Mouse (Mus musculus): ENCODE results near the gene Gm21987.

Gene Gm21987

DNA sequence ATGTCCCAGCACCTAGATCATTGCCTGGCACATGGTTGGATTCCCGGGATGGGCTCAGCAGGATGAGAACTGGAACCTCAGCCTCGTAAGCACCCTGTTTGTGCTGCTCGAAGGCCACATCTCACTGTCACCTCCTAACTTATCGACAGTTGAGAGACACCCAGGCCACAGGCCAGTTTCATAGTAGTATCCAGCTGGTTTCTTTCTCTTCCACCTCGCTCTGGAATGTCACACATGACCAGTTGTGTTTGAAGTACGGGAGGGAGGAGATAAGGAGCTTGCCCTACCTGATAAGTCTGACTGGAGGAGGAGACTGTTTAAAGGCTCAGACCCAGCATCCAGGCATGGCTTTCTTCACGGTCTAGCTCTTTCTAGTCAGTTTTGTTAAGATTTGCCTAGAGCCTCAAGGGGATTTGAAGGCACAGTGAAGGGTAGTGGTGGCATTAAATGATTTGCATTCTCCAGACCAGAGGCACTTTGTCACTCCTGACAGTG, 3.6 kb downstream of the Gm21987 start:
- peak; percentile 56 for DNase-seq

DNA sequence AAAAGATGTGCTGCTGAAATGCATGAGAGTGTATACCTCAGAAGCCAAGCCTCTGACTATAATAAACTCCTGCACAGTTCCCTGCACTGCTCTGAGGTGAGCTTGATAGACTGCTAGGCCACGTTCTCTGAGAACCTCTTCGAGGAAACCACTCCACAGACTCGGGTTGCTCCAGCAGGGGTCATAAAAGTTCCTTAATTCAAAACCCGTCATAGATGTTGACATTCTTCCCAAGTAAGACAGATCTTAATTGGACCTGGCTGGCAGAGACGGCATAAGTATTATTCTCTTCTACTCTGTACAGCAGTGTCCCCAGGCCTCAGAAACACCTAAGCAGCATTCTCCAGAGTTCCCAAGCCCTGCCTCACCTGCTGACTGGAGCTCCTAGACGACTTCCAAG, 4.1 kb downstream of the Gm21987 start:
- no peak for DNase-seq

DNA sequence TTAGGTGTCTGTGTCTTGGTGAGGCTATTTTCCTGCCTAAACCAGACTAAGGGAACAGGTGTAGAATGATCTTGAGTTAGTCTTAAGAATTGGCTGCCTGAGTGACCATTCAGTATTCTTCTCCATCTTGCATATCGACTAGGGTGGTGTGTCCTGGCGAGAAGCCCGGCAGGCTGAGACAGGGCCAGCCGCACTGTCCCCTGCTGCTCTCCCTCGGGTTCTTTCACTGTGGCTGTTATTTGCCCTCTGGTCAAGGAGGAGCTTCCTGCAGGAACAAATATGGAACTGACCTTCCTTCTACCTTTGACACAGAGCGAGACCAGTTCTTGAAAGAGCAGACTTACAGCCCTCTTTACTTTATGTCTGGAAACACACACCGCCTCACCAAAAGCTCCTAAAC, 5.2 kb downstream of the Gm21987 start:
- DNase-seq, result no peak

DNA sequence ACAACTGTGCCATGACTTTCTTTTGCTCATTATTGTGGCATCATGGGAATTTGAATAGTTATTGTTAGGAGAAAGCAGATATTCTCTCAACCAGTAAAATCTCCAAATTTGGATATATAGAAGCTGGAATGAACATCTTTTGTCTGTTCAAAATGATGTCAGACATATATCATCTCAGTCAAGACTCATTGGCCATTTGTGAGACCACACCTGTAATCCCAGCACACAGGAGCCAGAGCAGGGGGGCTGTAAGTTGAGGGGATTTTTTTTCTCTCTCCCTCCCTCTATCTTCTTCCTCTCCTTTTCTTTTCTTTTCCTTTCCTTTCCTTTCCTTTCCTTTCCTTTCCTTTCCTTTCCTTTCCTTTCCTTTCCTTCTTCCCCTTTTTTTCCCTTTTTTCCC, 6.0 kb downstream of the Gm21987 start:
- DNase-seq, result no peak

DNA sequence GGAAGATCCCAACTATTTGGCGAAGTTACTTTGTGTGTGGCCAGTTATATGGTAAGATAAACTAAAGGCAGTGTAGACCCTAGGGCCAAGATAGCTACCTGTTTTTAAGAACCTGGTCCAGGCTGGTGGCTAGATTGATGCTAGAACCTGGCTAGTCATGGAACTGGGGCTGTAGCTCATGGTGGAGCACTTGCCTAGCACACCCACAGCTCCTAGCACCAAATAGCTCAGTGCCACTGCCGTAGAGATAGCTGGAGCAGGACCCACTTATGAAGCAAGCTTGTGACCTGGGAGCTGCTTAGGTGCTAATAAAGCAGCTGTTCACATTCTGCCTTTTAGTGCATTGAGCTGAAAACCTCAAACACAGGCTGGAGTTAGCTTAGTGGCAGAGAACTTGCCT, 6.8 kb downstream of the Gm21987 start:
- DNase-seq, result no peak

DNA sequence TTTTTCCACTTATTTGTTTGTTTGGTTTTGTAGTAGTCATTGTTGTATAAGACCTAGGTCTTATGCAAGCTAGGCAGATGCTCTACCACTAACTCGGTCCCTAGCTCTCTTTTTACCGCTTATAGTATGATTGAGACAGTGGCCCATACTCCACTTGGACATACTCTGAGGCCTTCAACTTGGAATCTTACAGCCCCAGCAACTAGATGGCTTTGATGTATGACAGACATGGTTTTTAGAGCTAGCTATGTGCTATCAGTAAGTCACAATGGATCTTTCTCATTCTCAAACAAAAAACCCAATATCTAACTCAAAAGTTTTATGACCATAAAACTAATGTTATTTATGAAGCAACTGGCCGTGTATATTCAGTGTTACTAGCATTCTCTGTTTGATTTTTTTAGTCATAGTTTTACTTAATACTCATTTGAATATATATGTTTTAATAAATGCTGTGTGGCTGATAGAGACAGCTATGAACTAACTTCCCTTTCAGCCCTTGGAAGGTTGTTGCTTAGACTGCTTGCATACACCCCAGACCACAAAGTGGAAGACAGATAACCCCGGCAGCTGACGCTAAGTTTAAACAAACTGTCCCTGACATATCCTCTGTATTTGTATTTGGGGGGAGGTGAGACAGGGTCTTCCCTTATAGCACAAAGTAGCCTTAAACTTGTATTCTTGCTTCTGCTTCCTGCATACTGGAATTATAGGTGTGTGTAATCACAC, 7.5 kb downstream of the Gm21987 start:
- DNase-seq, result no peak

DNA sequence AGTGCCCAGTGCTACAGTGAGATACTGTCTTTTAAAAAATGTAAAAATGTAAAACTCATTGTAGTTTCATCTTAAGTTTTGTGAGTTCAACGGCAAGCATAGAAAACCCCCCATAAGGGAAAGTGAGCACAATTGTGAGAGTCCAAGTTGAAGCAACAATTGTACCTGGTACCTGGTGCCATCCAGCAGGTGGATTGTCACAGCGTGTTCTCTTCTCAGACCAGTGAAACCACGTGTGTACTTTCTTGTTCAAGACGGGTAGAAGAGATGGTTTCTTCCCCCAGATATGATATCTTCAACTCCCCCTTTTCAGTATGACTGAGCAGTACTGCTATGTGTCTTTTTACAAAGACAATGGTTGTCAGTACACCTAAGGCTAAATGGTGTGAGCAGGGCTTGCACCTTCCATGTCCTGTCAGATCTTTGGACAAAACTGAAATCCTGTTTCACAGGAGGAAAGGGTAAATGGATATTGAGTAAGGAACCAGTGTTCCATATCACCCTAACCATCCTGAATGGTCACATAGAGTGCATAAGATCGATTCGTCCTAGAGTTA, 11.5 kb downstream of the Gm21987 start:
- no peak for DNase-seq

DNA sequence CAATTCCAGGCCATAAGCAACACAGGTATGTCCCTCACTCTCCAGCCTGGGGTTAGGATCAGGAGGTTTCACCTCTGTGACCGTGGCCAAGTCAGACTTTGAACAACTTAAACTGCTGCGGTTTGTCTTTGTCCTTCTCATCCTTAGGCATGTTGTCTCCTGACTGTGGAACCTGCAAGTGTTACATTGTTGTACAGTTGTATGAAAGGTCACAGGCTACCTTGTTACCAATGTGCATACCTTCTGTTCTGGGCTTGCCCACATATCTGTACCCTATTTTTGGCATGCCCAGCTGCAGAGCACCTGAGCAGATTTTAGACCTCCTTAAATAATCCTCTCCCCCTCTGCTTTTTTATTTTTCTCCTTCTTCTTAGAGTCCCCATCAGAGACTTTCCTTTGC, 12.4 kb downstream of the Gm21987 start:
- no peak for DNase-seq

DNA sequence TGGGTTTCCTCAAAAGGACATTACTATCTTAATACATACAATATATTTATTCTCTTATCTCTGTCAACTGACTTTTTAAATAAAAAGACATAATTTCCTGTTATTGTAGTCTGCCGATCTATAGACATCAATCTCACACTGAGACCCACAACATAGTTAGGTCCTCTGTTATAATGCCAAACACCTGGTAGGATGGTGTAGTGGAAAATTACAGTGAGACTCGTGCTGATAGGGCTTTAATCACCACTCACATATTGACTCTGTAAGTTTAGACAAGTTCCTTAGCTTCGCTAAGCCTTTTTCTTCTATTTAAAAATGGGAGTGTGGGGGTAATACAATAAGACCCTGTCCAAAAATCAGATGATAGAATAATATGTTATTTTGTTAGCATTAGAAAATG, 13.0 kb downstream of the Gm21987 start:
- DNase-seq, result no peak

DNA sequence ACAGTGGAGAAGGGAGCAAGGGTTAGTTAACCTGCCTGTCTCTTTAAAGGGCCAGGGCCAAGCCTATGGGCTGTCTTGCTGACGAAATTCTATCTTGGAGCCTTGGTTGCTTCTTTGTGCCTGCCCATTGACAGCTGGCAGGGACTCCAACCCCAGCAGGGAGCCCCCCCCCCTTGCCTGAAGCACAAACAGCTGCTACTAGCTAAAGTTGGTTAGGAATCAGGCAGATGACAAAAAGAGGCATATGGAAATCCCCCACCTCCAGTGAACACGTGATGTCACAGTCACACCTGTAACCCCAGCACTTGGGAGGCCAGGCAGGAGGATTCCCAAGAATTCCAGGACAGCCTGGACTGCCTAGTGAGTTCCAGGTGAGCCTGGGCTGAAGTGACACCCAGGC, 13.5 kb downstream of the Gm21987 start:
- no peak for DNase-seq

DNA sequence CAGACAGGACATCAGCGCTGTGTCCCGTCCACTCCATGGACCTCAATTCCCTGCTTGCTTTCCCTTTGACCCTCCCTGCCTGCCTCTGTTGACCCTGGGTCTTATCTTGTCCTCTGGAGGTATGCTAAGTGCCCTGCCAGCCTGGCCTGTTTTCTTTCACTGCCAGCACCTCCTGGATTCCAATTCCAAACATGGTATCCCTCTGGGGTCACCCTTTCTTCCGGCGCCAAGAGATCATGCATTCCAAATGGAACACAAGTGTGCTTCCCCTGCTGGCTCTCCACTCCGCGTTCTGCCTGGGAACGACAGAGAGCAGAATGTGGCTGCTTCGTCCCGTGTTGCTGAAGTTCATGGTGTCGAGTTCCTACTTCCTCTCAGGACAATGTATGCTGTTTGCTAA, 15.1 kb downstream of the Gm21987 start, which contains the start of gene Popdc2:
Gene Popdc2, plus strand, starts transcription at position 277 of the 400 bp plus-strand sequence.
- peak; percentile 48 for DNase-seq

DNA sequence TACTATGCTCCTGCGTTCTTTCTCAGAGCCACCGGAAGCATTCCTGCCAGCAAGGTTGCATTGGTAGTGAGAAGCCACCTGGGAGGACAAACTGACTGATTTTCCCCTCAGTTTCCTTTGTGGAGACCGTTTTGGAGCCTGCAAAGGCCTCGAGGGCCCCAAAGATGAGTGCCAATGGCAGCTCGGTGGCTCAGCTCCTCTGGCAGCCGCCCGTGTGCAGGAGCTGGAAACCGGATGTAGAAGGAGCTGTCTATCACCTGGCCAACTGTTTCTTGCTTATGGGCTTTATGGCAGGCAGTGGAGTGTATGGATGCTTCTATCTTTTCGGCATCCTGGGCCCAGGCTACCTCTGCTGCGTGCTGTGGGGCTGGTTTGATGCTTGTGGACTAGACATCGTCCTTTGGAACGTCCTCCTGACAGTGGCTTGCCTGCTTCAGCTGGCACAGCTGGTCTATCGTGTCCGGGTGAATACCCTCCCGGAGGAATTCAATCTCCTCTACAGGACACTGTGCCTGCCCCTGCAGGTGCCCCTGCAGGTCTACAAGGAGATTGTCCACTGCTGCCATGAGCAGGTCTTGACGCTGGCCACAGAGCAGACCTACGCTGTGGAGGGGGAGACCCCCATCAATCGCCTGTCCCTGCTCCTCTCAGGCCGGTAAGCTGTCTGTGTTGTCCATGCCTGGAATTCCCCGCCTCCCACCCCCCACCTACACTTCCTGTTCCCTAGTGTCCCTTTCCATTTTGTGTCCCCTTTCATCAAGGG, 15.8 kb downstream of the Gm21987 start:
- no peak for DNase-seq

DNA sequence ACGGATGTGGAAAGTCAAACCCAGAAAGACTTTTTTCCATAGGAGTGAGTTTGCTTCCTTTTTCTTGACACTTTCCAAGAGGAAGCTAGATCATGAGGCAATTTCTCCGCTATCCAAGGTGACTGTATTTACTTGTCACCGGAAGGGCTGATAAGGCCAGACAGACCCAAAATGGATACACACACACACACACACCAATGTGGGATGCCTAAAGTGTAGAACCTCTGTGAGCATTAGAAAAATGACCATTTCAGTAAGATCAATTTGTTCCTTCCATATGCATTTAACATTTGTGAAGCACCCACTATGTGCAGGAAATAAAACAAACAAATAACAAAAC, 16.4 kb downstream of the Gm21987 start:
- DNase-seq, result no peak

DNA sequence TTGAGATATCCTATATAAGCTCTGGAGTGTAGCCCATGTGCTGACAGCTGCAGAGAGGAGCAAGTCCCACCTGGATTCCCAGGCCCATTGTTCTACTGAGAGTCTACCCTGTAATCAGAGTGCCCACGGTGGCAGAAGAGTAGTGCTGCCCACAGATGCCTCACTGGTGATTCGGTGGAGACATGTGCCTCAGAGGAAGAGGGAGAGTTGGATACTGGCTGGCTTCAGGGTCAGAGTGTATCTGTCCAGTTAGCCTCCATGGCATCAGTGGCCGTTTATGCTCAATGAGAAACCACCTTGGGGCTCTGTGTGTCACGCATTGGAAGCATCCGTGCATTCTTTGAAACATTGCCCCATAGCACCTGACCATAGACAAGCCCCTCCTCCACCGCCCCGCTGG, 16.8 kb downstream of the Gm21987 start:
- no peak for DNase-seq

DNA sequence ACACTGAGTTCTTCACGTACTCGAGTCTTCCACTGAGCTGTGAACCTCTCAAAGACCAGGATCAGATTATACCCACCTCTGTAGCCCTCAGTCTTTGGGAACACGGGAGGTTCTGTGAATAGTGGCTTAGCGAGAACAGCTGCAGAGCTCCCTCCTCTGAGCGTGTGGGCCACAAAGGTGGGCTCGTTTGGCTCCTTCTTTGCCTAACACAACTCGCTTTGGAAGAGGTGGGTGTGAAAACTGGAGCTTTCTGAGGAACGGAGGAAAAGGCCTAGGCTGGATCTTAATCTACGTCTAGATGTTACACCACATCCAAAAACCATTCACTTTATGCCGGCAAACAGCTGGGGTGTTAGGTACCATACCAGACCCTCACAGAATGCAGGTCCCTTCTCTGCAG, 18.6 kb downstream of the Gm21987 start:
- DNase-seq, result no peak

DNA sequence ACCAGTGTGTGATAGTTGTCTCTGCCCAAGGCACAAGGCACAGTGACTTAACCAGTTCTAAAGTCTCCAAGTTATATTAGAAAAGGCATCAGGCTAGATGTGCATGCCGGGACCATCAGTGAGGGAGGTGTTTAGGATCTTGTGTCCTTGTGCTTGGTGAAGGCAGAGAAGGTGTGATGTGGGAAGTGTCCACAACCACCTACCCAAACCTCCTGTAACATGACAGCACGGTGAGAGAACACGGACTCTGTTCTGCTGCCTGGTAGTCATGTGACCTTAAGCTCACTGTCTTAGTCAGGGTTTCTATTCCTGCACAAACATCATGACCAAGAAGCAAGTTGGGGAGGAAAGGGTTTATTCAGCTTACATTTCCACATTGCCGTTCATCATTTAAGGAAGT, 19.4 kb downstream of the Gm21987 start:
- DNase-seq, result no peak

DNA sequence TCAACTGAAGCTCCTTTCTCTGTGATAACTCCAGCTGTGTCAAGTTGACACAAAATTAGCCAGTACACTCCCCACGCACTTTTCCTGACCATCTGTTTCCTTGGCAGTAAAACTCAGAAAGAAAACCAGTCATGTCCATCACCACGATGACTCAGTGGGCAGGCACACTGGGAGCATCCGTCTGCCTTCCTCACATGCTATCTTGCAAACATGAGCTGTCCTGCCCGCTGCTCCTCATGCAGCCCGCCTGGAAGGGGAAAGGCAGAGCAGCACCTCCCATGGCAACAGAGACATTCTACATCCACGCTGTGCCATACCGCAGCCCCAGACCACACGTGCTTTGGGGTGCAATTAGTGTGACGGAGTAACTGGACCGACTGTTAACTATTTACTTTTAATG, 21.5 kb downstream of the Gm21987 start:
- no peak for DNase-seq

DNA sequence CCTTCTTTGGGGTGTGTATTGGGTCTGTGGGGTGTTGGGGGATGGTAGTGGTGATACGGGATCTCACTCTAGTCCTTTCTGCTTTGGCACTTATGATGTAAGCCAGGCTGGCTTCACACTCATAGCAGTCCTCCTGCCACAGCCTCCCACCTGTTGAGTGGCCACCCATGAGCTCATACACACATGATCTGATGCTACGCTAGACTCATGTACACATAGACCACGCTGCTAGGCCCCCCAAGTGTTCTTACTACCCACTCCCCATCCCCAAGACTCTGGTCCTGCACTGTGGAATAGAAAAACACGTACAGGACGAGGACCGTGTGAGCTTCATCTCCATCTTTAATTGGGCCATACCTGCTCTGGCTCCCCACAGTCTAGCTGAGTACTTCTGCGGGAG, 22.2 kb downstream of the Gm21987 start:
- no peak for DNase-seq

DNA sequence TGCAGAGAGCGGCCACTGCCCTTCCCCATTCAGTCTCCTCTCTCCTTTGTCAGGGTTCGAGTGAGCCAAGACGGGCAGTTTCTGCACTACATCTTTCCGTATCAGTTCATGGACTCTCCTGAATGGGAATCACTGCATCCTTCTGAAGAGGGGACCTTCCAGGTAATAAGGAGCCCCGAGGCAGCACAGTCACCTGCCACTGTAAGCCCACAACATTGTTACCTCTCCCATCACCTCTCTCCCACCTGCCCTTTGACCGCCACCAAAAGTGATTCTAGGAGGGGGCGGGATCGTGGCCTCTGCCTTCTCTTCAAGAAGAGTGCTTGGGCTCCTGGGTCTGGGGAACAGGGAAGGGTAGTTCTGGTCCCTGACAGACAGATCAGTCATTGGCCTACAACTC, 22.6 kb downstream of the Gm21987 start:
- DNase-seq, result no peak

DNA sequence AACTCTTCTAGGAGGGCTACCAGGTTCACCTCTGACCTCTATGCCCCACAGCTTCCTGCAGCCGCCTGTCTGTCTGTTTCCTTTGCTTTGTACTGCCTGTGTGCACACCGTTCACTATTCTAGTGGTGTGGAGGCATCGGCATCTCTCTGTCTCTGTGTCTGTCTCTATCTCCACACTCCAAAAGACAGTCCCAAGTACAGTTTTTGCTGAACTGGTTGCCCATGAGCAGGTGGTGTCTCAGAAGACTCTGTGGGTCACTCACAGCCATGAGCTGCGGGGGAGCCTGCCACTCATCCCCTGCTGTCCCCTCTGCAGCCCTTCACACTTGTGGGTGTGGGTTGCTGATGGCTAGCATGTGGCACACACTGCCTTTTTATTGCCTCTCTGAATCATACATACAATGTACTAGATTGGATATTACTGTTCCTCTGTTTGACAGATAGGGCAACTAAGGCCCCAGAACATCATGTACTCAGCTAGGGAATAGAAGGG, 23.2 kb downstream of the Gm21987 start:
- no peak for DNase-seq

DNA sequence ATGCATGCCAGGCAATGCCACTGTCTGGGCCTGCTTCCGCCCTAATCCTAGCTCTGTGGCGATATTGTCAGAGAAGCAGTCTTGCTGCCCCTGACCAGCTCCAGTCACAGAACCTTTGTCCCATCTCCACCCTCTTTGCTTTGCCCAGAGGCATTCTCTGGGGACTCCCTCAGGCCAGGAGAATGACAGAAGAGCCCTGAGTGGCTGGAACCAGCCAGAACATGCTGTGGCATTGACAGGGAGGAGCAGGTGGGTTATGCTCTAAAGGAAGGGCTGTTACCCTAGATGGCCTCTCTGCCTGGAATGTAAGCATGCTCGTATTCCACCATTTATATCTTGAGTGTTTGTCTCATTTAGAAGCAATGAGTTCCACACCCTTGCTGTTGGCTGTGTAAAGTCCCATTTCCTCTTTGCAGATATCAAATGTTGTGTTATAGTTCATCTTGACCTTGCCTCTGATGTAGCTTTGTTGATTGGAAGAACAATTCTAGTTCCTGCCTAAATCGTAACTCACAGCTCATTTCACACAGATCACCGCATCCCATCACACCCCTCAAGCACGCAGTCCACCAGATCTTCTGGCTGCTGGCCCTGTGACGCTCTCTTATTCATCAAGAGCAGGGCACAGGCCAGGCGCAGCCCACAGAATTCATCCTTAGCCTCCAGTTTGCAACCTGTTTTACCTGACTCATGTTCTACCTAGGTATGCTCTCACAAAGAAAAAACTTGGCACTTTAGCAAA, 24.0 kb downstream of the Gm21987 start:
- DNase-seq, result no peak

DNA sequence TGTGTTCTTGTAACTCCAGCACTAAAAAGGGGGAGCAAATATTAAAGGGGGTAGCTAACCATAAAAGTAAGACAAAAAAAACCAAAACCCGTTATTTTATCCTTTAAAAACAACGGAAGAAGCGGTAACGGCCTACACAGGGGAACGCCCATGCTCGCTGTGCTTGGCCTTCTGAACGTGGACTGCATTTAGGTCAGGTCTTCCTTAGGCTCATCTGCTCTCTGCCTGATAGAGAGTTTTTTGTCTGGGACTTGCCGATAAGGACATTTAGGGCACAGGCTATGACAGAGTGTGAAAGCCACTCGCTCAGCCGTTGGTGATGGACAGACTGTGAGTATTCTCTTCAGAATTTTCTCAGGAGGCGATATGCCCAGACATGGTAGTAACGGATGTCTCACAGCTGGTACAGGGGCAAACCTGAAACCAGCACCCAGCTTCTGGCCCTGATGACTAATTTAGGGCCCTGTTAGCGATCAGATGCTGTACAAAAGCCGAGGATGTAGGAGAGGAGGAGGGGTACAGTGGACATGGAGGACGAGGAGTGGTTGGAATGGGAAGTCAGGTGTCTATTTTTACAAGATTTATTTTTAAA, 25.0 kb downstream of the Gm21987 start:
- no peak for DNase-seq

DNA sequence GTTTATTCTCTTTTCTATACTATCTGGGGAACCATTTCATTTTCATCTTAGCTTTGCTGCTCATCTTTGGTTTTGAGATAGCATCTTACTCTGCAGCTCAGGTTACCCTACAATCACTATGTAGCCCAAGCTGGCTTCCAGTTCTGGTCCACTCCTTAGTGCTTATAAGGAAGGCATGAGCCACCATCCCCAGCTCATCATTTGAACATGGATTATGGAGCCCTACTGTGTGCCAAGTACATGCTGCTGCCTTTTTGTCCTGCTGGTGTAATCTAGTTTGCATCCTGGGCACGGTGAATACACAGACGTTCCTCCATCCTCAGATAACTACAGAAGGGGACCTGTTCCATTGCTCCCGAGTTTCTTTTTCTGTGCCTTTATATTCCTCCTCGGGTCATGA, 26.0 kb downstream of the Gm21987 start:
- DNase-seq, result no peak

All from lung, postnatal 10 days (tissue).